Mouse (Mus musculus) v-Abl transformed pro-B cells (cell line): ENCODE results near the gene Gli1.

Experiments
- in situ Hi-C, 2 experiments: fragments of 400-800 bp; cut with MboI; formaldehyde crosslinking; loops; one replicate each; pipeline ENCODE4 v1.15.1; 2025; ENCODE audit not compliant: unreplicated experiment in 2 of 2

The Gli1 gene

GRCm38 (mm10) chr10:127284724-127285500, 56.9 kb downstream of the Gli1 start:
- in situ Hi-C loops = no loop called here

- in situ Hi-C loops = no loop called here
These were observed 57.6 kb downstream of the Gli1 start for GRCm38 (mm10) chr10:127284105-127284622.

DNA sequence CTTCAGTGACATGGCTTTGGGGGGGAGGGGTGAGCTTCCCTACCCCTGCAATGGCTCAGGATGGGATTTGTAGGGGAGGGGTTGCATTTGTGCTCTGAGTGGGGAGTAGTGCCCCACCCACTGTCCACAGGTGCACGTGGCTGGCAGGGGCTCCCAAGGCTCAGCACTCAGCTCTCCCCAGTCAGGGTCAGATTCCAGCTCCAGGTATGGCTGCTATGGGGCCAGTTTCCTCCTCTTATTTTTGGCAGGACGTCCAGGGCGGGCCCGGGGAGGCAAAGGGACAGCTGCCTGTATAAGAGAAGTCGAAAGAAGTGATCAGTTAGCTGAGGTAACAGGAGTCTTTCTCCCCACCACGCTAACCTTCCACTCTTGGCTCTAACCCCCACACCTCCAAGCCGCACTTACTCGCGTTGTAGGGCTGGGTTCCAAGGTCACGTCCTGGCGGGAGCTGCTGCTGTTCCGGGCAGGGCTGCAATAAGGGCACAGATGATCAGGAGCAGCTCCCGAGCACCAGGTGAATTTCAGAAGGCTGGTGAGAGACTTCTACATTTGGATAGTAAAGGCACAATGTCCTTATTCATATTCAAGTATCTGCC, 59.1 kb downstream of the Gli1 start:
- in situ Hi-C loops = no loop called here

DNA sequence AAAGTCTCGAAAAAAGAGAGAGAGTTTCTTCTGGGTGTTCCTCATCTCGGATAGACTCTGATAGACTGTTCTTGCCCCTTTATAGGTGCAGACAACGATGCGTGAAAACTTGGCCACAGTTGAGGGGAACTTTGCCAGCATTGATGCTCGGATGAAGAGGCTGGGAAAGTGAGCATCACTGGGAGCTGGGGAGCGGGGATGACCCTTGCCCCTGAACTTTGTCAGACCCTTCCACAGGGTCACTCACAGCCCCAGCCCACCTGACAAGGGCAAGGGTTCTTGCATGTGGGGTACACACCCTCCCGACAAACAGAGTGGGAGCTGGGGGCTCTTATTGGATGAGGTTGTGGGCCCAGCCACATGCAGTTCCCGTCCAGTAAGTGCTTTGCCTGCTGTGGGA, 60.5 kb downstream of the Gli1 start:
- in situ Hi-C loops = no loop called here
